Mouse (Mus musculus) cerebellum, adult 18-20 months (tissue): ENCODE measurements around the gene Cyp21a1.
"Not testable (repeated sequence)": the region's sequence is repeated elsewhere in the genome, so short reads cannot be mapped to it uniquely, and the experiment has no call there.

ENCODE experiments used
- DNase-seq, 2 experiments: peaks; one replicate each; pipeline ENCODE4 v3.0.0; 2021

Gene Cyp21a1

DNA sequence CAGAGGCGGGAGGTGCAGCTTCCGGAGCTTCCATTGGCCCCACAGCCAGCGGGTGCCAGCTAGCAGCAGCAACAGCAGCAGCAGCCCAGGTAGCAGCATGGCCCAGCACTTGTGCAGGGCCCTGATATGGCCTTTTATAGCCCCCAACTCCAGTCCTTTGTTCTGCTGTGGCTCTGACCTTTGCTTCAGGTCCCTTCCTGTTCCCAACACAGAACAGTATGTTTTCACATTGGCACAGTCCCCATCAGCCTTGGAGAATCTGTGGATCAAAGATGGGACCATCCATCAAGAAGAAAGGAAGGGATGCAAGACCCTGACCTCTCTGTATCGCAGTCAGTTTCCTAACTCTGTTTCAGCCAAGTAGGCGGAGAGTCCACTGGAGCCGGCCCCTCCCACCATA lies at the start of gene Cyp21a1:
TSS of gene Cyp21a1 (minus strand) at position 261 of the 400 bp plus-strand sequence.
- not testable (repeated sequence) for DNase-seq

- no peak for DNase-seq
Observed at GRCm38 (mm10) chr17:34853511-34853910, 49.1 kb upstream of the Cyp21a1 start.

- DNase-seq, result no peak
Observed at GRCm38 (mm10) chr17:34850517-34851125, 46.3 kb upstream of the Cyp21a1 start.

- peak; percentile 98 for DNase-seq
Observed at GRCm38 (mm10) chr17:34849722-34850516, 45.6 kb upstream of the Cyp21a1 start, which contains the start of the genes Skiv2l and Nelfe. Gene Skiv2l (minus strand): TSS chr17:34850210. Gene Nelfe (plus strand): TSS chr17:34850391.

DNA sequence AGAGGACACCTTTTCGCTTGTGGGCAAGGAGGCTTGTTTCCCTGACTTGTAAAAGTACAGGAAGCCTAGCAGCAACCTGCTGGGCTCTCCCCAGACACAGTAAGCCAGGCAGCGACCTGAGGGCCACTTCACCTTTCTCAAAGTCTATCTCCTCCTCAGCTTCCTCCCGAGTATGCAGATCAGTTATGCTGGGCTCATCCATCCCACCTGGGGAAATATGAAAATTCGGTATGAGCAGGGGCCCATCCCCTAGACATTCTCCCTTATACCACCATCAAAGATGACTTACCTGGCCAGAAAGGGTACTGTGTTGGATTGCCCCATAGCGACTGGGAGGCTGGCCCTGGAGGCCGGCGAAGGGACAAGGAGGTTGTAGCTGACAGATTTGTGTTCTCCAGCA lies 43.3 kb upstream of the Cyp21a1 start:
- no peak for DNase-seq

DNA sequence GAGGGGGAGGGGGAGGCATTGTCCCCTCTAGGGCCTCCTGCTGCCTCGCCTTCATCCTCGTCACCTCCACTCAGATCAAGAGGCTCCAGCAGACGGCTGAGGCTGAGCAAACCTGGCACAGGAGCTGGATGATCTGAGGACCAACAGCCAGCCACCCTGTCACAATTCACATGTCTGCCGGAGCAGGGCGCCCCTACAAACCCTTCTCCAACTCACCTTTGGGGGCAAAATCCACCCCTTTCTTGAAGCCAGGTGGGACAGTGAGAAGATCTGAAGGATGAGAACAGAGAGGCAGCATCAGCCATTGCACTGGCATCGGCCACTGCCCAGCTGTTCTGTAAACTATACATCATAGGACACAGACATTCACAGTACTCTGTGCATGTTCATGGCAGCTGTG lies 42.8 kb upstream of the Cyp21a1 start:
- no peak for DNase-seq

DNA sequence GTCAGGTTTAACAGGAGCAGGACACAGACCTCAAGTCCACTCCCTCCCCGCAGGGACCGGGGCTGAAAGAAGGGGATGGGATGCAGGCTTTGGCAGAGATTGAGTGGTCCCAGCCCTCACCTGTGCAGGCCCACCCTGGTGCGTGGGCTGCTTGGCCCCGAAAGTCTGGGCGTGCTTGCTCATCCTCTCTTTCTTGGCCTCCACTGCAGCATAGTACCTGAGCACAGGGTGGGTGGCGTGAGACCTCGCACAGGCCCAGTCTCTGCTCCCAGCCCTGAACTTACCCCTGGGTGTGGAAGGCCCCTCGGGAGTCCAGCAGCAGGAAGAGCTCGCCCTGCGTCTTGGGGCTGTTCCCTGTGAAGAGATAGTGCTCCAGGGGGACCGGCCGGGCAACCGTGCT lies 40.5 kb upstream of the Cyp21a1 start:
- no peak for DNase-seq

DNA sequence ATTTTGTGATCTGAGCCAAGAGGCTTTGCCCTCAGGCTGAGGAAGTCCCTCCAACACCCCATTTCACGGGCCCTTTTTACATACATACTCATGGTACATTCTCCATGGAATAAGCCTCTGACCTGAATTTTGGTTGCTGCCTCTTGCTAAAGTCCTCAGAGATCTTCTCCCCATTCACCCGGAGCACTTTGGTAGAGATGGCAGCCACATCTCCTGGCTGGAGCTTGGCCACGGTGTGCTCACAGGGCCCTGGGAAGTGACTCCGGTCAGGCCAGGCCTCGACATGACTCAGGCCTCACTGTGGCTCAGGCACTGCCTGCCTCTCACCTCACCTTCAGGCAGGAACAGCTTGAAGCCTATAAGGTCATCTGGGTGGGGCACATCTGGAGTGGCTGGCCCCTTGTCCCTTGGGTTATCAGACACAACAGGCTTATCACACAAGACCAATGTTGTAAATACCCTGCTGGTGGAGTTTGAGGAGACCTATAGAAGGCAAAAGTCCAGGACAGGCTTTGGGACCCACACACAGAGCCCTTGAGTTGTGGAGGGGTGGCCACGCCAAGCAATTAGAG lies 36.5 kb upstream of the Cyp21a1 start:
- DNase-seq, result no peak

GRCm38 (mm10) chr17:34838785-34839184 lies 34.4 kb upstream of the Cyp21a1 start:
- no peak for DNase-seq

- DNase-seq, result peak; percentile 30 to 34
Observed at GRCm38 (mm10) chr17:34837464-34838324, 33.3 kb upstream of the Cyp21a1 start.

DNA sequence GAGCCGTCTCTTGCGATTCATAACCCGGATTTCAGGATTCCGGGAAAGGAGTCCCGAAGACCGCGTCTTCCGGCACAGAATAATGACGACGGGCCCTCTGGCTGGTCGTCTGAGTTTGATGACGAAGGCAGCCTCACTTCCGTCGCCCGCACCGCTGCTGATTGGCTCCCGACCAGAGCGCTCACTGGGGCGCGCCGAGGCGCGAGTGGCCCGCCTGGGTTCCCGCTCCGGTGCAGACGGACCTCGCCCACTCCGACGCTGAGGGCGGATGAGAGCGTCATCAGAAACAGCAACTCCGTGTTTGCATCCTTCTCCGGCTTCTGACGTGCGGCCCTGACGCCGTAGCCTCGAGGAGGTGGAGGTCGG lies 32.5 kb upstream of the Cyp21a1 start, which contains the start of the genes Stk19 and Dxo:
TSS of gene Stk19 (minus strand) at position 90 of the 366 bp plus-strand sequence.
TSS of gene Dxo (plus strand) at position 164 of the 366 bp plus-strand sequence.
- DNase-seq, result peak; percentile 95 to 96

DNA sequence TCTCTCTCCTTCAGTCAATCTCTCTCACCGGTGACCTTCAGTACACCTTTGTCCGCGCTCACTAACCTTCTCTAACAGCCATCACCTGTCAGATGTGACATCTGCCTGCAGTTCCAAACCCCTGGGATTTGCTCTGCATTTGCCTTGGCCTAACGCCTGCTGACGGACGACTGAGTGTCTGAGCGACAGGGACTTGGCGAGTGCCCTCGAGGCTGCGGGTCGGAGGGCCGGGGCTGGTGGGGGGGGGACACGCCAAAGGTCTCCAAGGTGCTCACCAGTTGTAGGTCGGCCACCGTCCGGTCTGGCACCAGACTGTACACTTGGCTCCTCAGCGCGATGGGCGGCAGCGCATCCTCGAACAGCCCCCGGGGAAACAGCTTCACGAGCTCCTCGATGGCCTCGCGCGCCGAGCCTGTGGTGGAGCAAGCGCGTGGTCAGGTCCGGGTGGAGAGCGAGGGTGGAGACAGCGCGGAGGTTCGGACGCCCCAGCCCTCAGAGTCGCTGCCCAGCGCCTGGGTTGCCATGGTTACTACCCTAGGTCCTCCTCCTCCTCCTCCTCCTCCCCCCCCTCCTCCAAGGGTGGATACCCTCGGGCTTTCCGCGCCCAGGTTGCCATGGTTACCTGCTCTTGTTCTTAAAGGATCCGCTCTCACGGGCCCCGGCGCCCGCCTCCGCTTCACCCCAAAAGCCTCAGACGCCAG lies 31.9 kb upstream of the Cyp21a1 start:
- no peak for DNase-seq

- not testable (repeated sequence) for DNase-seq
Observed at GRCm38 (mm10) chr17:34830776-34831175, 26.4 kb upstream of the Cyp21a1 start.

GRCm38 (mm10) chr17:34814818-34815370 lies 10.5 kb upstream of the Cyp21a1 start:
- no peak for DNase-seq

GRCm38 (mm10) chr17:34813747-34814146 lies 9.4 kb upstream of the Cyp21a1 start:
- DNase-seq, result peak; percentile 24 to 59

DNA sequence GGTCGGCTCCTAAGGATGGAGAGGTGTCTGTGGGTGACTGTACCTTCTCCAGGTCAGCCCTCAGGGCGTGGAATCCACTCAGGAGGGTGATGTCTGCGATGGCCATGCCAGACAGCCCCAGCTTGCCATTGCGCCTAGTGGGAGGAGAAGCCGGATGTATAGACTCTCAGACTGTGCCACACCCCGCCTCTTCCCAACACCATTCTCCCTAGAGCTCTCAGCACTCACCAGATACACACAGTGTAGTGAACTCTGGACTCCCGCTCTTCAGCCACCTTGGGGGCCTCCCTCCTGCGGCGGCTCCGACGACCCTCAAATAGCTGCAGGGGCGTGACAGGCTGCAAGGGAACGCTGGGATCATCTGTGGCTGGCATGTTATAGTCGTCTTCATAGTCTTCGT lies 6.9 kb upstream of the Cyp21a1 start:
- no peak for DNase-seq

DNA sequence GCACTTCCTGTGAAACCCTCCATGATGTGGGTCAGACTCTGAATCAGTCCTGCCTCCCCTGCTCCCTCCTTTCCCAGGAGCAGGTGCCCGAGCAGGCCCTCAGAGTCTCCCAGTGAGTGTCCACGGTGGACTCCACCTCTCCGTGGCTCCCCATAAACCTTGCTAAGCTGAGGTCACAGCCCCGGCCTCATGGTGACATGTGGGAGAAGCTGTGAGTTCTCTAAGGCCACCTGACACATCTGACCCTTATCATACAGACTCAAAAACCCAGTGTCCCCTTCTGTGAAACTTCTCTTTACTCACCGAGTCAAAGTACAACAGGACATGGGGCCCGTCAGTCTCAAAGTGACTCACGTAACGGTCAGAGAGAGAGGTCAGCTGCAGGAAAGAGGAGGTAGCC lies 6.5 kb upstream of the Cyp21a1 start:
- DNase-seq, result not testable (repeated sequence)

DNA sequence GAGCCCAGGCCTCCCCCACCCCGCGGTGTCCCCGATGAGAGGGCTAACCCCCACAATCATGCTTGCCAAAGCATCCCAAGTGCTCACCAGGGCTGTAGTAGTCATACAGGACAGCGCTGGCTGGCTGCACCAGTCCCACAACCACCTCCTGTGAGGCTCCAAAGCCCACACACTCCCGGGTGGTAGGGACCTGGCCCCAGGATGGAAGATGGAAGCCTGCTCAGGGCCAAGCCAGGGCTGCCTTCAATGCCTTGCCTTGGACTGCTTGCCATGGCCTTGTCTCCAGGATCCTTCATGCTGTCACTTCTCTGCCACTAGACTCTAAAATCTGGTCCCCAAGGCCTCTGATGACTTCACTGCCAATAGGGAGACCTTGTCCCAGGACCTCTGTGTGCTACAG lies 6.0 kb upstream of the Cyp21a1 start:
- DNase-seq, result not testable (repeated sequence)

- DNase-seq, result no peak
Observed at GRCm38 (mm10) chr17:34808599-34809205, 4.3 kb upstream of the Cyp21a1 start.

- no peak for DNase-seq
Observed at GRCm38 (mm10) chr17:34807176-34807575, 2.8 kb upstream of the Cyp21a1 start.

DNA sequence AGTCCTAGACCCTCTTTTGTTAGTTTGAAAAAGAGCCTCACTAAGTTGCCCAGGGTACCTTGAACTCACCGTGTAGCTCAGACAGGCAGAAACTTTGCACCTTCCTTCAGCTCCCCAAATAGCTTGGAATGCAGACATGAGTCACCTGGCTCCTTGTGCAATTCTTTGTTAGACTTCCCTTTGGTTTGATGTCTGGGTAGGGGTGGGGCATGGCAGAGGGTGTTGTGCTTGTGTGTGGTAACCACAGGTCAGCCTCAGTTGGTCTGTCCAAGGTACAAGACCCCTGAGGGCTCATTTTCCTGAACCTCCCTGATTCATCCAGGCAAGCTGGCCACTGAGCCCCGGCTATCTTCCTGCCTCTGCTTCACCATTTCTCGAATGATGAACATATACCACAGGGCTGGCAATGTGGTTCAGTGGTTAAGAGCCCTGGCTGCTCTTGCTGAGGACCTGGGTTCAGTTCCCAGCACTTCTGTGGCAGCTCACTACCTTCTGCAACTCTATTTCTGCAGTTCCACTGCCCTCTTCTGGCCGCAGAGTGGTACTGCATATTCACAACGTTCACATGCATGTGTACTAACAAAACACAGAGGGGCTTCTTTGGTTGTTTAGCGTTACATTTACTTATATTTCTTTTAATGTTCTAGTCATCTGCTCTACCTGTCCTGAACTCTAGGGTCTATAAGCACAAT lies 656 bp upstream of the Cyp21a1 start:
- no peak for DNase-seq
